Mouse (Mus musculus): ENCODE results near the gene Synm.

Gene Synm

GRCm38 (mm10) chr7:67749441-67750239 lies 9.9 kb downstream of the Synm start:
- DNase-seq (ENCODE audit: low spot score), result no peak

DNA sequence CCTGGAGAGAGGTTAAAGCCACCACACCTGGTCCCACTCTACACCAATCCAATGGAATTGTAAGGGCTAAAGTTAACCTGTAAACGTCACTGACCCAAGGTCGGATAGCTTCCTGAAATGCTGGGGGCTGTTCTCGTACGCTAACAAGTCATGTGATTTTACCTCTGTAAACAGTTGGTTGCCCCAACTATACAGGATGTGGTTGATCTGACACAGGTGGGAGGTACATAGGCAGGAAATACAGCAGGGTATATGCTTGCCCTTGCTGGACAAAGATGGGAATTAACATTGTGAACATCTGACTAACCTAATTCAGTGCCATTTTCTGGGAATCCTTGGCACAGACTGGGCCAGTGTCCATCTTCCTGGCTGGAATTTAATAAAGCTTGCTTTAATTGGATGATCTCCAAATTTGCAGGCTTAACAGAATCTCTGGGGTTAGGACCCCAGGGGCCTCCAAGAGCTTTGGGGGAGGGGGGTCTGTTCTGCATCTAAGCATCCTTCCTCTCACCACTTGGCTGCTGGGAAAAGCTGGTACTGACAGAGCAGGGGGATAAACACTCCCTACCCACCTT lies 11.7 kb downstream of the Synm start:
- DNase-seq (ENCODE audit: low spot score), result no peak

DNA sequence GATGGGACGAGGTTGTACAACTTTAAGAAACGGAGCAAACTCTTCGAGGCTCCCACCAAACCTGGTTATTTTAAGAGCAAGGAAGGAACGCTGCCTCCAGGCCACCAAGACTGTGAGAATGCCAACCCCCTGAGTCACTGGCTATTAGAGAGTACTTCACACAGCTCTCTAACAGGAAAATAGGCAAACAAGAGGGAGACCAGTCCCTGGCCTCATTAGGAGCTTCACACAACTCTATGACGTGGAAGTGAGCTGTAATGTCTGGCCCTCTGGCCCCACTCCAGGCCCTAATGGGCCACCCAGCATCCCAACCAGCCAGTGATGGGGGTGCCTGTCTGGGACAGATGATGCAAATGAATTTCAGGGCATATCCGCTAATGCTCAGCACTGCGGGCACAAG lies 17.8 kb downstream of the Synm start:
- no peak for DNase-seq (ENCODE audit: low spot score)

DNA sequence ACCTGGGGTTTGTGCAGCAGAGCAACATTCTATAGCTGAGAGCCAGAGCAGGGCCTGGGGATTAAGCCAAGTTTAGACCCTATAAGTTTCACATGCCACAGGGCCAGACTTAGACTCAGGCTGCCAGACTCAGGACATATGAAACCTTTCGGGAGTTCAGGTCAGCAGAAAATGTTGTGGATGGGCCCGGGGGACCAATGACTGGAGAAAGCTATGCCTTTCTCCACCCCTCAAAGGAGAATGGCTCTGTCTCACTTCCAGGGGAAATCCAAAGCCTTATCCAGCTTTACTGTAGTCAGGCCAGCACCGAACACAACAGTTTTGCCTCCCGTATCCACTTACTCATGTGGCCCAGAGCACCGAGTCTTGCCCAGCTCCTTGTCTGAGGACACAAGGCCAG lies 18.7 kb downstream of the Synm start:
- no peak for DNase-seq (ENCODE audit: low spot score)

GRCm38 (mm10) chr7:67740382-67740781 lies 19.2 kb downstream of the Synm start:
- no peak for DNase-seq (ENCODE audit: low spot score)

- no peak for DNase-seq (ENCODE audit: low spot score)
Observed at GRCm38 (mm10) chr7:67732276-67732675, 27.3 kb downstream of the Synm start.

DNA sequence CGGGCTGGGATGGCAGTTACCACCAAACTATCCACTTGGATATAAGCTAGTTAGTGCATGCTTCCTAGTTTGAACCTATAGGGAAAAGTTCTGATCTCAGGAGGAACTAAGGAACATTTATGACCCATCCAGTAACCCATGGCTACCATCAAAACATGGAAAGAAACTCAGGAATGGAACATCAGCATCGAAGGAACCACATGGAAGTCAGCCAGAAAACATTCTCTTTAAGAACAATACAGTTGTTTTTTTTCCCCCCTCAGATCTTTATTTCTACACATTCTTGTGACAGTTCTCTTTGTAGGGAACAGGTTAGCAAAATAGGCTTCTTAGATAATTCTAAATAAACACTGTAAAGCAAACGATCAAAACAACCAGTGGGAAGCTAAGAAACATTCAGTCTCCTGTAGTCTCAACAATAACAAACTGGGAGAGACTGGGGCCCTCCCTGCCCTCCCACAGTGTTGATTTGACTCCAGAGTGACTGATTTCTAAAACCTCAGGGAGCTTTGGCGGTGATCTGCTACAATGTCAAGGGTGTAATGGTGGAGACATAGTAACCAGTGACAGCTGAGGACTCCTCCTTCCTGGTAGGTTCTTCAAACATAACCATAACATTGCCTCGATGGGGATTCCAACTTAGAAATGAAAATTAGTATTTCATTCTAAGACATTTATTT lies 29.0 kb downstream of the Synm start:
- no peak for DNase-seq (ENCODE audit: low spot score)

DNA sequence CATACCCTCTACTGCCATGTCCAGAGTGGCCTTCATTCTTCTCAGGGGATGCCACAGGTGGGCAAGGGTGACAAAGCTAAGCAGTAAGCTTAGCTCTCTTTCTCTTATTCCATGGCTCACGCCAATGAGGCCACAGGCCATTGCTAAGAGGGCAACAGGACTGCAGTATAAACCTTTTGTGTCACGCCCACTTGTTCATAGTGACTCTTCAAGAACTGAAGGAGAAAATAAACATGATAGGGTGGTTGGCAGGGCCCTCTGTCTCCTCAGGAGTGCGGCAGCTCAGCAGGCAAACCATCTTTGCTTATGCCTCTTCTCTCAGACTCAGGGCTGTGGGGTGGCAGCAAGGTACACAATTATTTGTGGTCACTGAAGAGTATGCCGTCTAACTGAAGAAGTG lies 30.7 kb downstream of the Synm start:
- no peak for DNase-seq (ENCODE audit: low spot score)

DNA sequence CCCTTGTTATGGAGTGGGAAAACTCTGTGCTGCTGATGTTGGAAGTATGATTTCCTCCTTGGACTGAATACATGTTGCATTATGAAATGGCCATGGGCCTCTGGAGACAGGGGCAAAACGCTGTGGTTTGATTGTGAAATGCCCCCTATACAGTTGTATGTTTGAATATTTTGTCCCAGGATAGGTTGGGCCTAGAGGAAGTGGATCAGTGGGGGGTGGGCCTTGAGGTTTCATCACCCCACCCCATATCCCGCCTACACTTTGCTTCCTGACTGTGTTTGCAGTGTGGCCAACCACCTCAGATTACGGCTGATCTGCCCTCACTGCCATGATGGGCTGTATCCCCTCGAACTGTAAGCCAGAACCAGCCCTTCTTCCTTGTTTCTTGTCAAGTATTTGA lies 31.3 kb downstream of the Synm start:
- DNase-seq (ENCODE audit: low spot score), result no peak

DNA sequence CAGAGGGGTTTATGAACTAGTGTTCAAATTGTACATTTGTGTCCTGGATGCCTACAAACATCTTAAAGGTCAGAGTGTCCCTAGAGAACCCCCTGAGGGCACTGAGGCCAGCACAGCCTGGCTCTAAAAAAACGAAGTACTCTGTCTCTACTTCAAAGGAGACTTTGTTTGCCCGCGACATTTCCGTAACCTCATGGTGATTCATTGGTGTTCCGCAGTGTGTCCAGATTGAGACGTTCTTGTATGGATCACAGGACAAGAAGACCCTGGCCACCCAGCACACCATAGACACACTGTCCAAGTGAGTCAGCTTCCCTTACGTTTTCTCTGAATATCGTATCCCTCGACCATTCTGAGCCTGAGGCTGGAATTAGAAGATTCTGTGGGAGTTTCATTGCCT lies 34.5 kb downstream of the Synm start:
- DNase-seq (ENCODE audit: low spot score), result peak; percentile 59

GRCm38 (mm10) chr7:67724536-67724935 lies 35.0 kb downstream of the Synm start:
- DNase-seq (ENCODE audit: low spot score), result no peak

GRCm38 (mm10) chr7:67722163-67722562 lies 37.4 kb downstream of the Synm start:
- DNase-seq (ENCODE audit: low spot score), result no peak

GRCm38 (mm10) chr7:67718804-67719203 lies 40.7 kb downstream of the Synm start:
- DNase-seq (ENCODE audit: low spot score), result no peak

DNA sequence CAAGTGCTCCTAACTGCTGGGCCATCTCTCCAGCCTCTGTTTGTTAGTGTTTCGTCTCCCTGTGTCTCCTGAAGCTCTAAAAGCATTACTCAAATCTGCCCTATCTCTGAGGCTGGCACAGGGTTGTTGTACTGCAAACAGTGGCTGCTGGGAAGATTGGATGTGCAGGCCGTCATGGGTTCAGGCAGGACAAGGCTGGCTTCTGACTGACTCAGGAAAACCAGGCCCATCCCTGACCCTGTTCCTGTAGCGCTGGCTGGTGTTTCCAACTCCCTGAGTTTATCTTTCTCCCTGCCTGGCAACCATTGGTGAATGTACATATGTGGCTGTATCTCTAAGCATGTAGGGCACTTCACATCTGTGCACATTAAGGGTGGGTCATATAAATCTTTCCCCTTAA lies 42.0 kb downstream of the Synm start:
- DNase-seq (ENCODE audit: low spot score), result no peak

GRCm38 (mm10) chr7:67716925-67717324 lies 42.6 kb downstream of the Synm start:
- DNase-seq (ENCODE audit: low spot score), result no peak

DNA sequence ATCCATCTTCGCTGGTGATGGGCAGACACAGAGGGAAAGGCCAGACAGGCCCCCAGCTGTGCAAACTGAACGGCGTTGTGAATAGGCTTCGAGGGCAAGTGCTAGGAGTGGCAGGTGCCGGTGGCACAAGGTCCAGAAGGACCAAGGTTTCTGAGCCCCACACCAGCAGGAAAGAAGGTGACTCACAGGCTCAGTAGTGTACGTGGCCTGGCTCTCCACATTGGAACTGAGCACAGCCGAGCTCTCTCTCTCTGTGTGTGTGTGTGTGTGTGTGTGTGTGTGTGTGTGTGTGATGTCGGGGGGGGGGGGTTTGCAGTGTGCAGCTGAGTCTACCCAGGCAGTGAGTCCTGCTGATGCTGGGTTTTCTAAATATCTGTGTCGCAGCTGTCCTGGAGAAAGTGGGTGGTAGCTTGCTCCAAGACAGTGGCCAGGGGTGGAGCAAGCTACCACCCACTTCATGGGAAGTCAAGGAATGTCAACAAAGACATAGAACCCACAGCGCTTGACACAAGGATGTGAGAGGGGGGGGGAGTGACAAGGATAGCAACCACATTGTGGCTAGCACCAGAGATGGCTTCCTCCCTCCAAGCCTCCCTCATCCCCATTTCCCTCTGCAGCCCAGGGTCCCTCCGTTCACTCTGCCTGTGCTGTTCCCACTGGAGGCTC lies 43.2 kb downstream of the Synm start:
- no peak for DNase-seq (ENCODE audit: low spot score)

GRCm38 (mm10) chr7:67715176-67715575 lies 44.4 kb downstream of the Synm start:
- DNase-seq (ENCODE audit: low spot score), result no peak

DNA sequence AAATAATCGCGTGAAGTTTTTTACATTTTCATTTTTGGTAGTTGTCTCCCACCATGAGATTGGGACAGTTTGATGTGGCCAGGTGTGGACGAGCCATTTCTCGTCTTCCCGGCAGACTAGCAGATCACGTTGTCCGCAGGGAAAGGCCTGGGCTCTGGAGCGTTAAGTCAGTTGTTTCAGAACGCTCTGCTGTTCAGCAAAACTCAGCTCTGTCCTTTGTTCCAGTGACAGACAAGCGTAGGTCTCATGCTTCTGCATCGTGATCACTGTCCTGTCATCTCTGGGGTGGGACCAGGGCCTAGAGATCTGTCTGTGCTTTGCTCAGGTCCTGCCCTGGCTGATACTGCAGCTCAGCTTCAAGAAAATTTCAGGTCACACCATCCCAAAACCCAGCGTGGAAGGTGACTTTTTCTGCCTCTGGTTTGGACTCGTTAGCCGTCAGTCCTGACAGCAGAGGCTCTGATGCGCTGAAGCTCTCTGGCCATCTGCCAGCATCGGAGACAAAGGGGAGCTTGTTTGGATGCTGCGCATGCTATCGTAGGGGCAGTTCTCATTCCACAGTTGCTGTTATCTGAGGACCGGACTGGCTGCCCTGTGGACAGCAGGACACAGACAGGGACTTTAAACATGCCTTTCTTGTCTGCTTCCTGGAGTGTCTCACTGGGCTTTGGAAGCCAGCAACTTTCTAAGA lies 45.6 kb downstream of the Synm start:
- DNase-seq (ENCODE audit: low spot score), result peak; percentile 60

GRCm38 (mm10) chr7:67710216-67710615 lies 49.3 kb downstream of the Synm start:
- no peak for DNase-seq (ENCODE audit: low spot score)

DNA sequence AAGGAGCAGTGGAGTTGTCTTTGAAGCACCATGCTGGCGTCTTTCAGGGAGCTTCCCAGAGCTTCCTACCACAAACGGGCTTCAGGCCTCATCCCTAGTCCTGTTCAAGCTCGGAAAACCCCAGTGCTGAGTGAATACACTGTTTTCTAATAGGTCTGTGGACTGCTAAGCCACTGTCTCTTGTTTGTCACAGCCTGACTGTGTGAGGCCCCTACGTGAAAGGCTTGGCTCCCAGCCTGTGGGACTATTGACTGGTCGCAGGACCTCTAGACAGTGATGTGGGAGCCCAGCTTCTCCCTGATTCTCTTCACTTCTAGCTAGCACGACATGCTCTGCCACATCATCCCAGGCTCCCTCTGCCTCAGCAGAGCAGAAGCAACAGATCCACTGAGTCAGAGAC lies 51.4 kb downstream of the Synm start:
- no peak for DNase-seq (ENCODE audit: low spot score)

DNA sequence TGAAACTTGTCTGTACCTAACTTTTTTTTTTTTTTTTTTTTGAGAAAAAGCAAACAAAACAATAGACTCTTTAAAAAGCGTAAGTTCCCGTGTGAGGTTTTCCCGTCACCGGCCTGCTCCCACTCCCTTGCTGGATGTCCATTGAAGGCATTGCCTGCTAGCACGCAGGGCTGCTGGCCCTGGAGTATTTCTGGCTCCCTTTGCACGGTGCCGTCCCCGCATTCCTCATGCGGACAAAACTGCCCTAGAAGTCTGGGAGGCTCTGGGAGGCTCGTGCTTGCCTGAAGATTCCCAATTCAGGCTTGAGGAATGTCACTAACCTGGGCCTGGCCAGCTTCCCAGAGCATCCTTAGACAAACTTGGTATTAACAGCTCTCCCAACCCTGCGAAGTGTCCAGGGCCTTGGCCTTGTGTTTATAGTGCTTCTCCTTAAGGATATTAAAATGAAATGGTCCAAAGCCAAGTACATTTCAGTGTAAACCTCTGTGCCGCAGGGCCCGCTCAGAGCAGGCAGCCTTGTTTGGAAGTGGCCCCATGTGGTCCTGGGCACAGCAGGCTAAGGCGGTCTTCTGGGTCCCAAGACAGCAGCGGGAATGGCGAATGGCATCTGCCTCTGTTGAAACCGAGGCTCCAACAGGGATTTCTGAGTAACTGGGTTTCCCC lies 58.2 kb downstream of the Synm start:
- no peak for DNase-seq (ENCODE audit: low spot score)

GRCm38 (mm10) chr7:67700846-67701245 lies 58.7 kb downstream of the Synm start:
- DNase-seq (ENCODE audit: low spot score), result peak; percentile 40
